Mouse (Mus musculus) T-helper 2 cell (primary cell): ENCODE data around the gene Wnt9a.

Experiments used
- in situ Hi-C: fragments of 300-600 bp; cut with MboI, MseI; formaldehyde crosslinking; loops from one replicate; pipeline ENCODE4 v1.15.1; 2025; ENCODE audit warnings: high pct_unique_total_duplicates

The Wnt9a gene

DNA sequence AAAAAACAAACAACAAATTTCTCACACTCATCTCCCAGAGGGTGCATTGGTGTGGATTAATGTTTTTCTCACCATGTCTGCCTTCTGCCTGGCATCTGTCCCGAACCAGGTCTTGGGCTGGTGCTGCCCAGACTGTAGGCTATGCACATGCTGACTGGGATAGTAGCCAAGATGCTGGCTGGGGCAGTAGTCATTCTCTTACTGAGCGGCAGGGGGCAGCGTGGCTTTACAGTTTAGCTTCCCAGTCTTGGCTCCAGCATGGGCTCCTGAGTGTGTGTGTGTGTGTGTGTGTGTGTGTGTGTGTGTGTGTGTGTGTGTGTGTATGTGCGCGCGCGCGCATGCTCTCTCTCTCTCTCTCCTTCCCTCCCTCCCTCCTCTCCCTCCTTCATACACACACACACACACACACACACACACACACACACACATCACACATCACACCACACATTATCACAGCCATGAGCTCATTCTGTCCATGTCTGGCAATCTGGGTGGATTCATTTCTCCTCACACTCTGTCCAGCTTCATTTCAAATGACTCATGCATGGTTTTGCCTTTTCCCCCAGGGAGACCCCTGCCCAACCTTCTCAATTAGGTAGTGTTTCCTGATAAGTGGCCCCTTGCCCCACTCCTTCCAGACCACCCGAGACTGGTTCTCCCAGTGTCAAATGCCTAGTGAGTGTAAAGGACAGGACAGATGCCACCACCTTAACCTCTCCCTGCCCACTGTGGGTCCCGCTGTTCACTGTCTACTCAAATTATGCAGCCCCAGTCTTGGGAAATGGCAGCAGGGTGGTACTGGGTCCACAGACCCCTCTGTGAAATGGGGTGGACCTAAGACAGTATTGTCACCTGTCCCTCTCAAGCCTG is 3.8 kb upstream of the Wnt9a start:
- in situ Hi-C loops, result loop anchor here (5.0 kb wide), 1 partner anchor 179 kb away; no protein-coding TSS in a partner anchor

DNA sequence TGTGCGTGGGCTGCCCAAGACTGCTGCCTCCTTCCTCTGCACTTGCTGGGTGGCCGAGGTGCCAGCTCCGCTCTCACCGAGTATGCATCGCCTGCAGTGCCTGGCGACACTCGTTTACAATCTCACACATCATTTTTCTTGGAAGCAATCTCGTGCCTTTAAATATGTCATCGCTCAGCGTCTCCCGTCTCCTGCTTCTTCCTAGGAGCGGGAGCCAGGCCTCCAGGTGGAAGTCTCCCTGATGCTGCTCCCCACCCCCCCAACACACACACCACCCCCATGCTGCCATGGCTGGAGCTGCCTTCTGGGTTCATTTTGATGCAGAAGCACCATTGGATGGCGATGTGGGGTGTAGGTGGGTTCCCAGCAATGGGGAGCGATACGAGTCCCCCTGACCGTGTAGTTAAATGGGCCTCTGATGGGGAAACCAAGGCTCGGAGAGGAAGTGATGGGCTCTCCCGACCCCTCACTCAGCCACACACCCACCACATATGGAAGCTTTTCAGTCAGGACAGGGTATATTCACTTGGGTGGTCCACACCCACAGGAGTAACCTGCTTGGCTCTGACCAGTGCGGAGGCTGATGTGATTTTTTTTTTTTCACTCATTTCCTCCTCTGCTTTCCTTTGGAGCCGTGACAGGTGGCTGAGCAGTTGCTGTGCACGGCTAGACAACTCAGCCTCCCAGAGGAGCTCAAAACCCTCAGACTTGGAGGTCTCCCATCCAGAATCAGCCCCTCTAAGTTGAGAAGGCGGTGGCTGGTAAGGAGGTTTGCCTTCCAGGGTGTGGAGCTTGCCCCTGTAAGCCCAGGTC is 1.5 kb upstream of the Wnt9a start:
- in situ Hi-C loops, result no loop called here

DNA sequence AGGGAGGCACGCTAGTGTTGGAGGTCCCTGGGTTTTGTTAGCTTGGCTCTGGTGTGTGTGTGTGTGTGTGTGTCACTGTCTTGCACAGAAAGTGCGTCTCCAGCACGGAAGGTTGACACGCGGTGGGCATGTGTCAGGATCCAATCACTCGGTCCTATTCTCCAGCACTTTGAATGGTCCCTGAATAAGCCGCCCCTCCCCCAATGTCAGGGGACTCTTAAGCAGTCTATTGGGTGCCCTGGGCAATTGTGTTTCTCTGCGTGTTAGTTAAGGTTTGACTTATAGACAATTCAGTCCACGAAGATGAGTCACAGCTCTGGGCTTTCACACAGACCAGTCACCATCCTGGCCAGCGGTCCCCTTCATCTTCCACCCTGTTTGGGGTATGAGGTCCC is 910 bp upstream of the Wnt9a start:
- in situ Hi-C loops, result no loop called here

DNA sequence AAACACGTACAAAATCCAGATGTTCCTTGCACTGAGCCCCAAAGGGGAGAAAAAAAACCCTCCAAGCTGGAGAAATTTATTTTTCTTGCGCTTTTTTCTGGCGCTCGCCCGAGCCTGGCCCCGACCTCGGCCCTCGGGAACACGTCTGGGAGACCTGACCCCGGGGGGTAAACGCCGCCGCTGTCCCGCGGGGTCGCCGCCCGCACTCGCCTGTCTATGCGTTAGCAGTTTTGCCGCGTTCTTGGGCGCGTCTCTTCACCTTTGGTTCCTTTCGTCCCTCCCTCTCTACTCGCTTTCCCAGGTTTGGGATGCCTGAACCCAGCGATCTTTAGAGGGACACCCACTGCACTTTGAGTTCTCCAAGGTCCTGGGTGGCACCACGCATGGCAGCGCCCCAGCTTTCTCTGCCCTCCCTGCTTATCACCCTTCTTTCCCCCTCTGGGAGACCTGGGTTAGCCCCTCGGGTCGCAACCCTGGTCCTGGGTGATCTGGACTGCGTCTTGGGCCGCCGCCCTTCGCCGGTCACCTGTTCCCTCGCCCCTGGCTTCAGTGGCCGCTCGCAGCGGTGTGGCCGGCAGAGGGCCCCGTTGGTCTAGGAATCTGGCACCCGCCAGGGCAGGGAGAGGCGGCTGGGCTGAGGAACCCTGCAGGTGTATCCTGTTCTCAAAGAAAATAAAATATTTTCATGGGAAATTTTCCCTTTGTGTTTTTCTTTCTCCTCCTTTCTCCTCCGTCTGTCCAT is 865 bp downstream of the Wnt9a start:
- in situ Hi-C loops, result no loop called here

DNA sequence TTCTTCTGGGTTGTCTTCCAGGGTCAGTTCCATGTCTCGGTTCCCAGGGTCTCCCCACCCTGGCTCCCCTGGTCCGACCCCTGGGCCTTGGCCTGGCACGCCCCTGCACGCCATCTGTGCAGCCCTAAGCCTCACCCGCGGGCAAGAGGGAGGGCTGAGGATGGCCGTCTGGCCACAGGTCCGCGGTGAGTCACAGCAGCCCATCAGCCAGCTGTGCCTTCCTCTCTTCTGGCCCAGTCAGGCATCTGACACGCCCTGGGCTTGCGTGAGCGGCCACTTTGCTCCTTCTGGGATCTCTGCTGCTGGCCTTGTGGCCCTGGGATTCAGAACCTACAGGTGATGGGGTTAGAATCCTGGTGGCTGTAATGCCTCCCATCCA is 1.4 kb downstream of the Wnt9a start:
- in situ Hi-C loops, result no loop called here

DNA sequence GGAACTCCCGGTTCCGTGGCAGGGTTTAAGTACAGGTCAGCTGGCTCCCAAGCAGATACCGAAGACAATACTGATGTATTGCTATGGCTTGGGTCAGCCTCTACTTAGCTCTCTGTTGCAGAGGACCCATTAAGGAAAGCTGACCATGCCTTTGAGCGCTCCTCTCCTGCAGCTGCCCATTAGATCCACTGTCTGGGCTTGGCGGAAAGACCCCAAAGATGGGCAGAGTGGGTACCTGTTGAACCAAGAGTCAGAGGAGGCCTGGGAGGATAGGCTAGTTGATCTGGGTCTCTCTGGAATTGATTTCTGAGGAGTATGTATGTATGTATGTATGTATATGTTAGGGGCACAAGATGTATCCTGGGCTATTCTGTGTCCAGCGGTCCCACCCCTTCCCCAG is 1.9 kb downstream of the Wnt9a start:
- in situ Hi-C loops, result no loop called here

DNA sequence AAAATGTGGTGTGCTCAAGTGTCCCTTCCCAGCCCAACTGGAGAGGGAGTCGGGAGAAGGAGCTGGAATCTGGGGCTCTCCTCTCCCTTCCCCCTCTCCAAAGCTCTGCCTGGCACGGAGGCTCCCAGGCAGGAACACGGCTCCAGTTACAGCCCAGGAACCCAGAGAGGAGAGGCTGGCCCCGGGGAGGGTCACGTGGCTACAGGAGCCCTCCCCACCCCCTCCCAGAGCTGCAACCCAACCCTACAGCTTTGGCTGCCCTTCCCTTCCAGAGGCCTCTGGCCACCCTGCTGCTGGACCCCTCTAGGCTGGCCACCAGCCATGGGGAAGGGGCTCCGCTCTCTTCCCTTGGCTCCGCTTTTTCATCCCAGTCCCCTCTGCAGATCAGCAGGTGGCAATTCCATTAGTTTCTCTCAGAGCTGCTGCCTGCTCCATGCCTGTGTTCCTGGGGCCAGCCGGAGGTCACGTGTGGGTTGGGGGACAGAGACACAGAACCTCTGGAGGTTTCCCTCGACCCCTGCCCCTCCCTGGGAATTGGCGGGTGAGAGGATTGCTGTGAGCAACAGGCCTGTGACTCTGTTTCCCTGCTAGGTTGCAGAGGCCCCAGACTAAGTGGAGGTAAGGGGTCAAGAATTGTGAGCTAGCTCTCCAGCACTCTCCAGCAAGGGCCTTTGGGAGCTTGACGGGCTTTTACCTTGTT is 2.5 kb downstream of the Wnt9a start:
- in situ Hi-C loops, result no loop called here

DNA sequence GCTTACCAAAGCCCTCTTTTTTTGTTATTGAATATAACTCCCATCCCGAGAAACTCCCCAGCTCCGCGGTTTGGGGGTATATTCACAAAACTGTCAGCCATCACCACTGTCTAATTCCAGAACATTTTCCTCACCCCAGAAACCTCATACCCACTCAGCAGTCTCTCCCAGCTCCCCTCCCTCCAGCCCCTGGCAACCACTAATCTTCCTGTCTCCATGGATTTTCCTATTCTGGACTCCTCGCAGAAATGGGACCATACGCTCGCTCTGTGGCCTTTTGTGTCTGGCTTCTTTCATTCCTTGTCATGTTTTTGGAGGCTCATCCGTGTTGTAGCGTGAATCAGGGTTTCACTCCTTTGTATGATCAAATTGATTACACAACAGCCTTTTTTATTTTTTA is 3.2 kb downstream of the Wnt9a start:
- in situ Hi-C loops, result no loop called here

DNA sequence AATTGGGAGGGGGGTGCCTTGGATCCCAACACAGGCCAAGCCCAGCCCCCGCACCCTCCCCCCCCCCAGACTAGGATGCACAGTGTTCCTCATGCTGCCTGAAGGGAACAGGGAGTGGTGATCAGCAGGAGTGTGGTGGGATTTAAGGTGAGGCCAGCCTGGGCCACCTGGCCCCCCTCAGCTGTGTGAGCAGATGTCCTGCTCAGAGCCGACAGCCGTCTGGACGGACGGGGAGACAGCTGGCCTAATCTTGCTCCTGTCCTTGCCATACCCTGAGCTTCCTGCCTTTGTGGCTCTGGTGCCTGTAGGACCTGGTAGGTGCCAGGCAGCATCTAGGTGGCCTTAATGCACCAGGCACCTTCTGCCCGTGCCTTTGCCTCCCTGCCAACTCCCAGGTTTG is 5.3 kb downstream of the Wnt9a start:
- in situ Hi-C loops, result no loop called here

DNA sequence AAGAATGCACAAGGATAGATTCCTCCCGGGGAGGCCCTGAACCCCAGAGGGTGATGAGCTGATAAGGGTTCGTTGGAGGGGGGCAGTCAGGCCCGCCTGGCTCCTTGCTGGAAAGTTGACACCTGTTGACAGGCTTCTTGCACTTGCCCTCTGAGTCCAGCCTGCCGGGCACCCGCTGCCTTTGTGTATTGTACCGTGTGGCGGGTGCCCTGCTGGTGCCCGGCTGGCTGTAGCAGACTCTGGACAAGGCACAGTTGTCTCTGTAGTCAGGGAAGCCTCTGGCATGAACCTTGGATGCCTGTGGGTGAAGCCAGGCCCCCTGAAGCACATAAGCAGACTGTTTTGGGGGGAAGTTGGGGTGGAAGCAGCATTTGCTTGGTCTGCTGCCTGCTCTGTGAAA is 5.8 kb downstream of the Wnt9a start:
- in situ Hi-C loops, result no loop called here

DNA sequence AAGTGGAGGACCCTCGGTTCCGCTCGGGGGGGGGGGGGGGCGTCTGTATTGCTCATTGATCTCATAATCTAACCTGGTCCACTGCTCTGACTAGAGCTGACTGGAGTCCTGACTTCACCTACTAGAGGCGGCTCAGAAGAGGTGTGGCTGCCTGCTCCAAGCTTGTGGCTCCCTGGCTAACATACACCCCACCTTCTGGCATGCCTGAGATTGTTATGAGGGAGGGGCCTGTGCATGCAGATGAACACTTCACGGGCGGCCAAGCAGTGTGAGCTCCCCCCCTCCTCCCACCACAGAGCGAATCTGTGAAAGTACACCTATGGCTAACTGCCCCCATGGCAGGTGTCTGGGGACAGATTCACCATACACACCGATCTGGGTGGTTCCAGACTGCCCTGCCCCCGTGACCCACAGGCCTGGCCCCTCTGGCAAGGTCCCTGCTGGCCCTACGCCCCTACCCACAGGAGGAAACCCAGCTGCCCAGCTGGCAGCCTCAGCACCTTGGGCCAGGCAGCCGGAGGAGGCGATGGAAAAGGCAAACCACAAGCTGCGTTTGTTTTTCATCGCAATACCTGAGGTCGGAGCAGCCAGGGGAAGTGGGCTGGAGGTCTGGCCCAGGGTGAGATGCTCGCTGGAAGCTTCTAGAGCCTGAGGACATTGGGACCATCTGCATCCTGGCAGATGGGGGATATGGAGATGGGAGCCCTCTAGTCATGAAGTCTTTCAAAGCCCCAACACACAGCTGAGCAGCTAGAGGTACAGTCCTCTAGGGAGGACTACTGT is 6.5 kb downstream of the Wnt9a start:
- in situ Hi-C loops, result no loop called here

DNA sequence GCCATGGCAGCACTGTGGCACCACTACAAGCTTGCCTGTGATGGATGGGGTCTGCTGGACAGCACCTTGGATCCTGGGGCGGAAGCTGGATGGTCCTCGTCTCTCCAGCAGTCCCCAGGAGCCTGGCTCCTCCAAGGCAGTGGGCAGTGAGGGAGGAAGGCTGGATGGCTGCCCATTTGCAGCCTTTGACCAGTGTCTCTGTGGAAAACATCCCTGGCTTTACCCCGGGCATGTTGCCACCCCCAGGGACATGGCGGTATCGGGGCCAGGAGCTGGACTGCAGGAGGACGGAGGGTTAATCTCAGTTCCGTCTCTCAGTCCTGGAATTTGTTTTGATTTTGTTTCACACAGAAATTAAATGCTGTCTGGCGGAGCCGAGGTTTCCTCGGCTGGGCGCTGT is 7.2 kb downstream of the Wnt9a start:
- in situ Hi-C loops, result no loop called here

DNA sequence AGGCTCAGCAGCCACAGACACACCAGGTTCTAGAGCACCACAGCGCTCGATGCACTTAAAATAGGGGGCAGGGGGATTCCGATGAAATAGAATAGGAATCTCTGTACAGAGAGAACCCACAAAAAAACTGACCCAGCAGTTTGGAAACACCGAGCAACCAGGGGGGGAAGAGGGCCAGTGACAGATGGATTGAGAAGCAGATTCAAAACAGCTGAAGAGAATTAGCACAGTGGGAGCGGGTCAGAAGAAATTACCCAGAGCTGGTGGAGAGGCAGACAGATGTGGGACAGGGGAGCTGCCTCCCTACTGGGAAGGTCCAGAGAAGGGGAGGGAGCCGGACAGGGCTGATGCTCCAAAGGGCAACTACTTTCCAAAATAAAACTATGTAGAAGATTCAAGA is 9.8 kb downstream of the Wnt9a start:
- in situ Hi-C loops, result no loop called here

DNA sequence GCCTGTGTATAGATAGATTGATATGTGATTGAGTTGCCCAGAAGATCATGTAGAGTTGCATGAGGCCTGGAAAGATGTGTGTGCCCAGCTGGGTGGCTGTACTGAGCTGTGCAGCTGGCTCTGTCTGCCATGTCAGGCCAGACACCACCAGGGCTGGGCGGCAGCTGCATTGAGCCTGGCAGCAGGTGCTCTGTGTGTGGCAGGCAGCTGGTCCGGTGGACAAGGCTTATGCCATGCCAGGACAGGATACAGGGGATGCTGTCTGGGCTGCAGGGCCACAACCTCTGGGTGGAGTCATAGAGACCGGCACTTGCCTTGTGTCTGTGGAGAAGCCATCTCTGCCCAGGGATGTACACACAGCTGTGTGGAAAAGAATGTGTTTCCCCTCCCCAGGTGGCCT is 16.3 kb downstream of the Wnt9a start:
- in situ Hi-C loops, result no loop called here

DNA sequence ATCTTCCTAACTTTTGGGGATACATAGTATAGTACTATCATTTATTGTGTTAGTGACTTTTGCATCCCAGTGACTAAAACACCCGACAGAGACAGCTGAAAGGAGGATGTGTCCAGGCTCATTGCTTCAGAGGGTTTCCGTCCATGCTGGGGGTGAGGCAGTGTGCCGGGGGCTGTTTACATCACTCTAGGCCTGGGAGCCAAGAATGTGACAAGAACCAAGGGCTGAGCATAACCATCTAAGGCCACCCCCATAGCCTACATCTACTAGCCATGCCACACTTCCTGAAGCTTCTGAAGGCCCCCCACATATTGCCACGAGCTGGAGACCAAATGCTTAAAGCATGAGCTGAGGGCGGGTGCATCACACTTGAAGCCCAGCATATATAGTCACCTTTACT is 18.0 kb downstream of the Wnt9a start:
- in situ Hi-C loops, result no loop called here

DNA sequence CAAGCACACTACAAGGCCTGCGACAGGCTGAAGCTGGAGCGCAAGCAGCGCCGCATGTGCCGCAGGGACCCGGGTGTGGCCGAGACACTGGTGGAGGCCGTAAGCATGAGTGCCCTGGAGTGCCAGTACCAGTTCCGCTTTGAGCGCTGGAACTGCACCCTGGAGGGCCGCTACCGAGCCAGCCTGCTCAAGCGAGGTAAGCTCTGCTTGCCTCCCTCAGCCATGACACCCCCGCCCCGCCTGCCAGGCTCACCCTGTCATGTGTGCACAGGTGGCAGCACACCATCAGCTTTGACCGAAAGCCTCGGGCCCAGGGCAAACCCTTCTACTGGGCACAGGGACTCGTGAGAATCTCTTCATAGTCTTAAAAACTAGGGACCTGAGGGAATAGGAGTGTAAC is 20.9 kb downstream of the Wnt9a start:
- in situ Hi-C loops, result no loop called here

DNA sequence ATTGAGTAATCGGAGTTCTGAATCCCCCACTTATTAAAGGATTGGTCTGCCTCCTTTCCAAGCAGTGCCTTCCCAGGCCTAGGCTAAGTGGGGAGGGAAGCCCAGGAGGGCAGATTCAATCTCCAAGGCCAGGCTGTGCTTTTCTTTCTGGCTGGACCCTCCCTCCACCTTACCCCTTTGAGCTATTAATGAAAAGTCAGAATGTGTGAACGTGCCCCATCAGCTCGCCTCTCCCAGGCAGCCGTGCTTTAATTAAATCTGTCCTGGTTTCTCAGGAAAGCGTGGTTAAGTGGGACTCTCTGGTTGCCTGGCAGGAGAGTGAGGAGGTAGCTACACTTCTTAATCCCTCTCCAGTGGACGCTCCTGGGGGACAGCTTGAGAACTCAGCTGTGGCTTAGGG is 22.9 kb downstream of the Wnt9a start:
- in situ Hi-C loops, result no loop called here

DNA sequence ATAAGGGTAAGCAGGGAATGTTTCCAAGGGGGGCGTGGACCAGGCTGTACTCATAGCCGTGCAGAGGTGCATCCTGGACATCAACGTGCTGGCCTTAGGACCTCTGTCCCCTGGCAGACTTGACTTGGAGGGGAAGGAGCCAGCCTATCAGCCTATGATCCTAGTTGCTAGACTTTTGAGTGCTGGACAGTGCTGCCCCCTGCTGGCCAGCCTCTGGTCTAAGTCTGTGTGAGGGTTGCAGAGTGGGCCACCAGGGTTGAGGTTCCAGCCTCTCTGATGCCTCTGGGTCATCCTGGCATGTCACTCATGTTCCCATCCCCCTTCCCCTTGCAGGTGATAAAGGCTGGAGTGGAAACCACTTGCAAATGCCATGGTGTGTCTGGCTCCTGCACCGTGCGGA is 23.8 kb downstream of the Wnt9a start:
- in situ Hi-C loops, result no loop called here

DNA sequence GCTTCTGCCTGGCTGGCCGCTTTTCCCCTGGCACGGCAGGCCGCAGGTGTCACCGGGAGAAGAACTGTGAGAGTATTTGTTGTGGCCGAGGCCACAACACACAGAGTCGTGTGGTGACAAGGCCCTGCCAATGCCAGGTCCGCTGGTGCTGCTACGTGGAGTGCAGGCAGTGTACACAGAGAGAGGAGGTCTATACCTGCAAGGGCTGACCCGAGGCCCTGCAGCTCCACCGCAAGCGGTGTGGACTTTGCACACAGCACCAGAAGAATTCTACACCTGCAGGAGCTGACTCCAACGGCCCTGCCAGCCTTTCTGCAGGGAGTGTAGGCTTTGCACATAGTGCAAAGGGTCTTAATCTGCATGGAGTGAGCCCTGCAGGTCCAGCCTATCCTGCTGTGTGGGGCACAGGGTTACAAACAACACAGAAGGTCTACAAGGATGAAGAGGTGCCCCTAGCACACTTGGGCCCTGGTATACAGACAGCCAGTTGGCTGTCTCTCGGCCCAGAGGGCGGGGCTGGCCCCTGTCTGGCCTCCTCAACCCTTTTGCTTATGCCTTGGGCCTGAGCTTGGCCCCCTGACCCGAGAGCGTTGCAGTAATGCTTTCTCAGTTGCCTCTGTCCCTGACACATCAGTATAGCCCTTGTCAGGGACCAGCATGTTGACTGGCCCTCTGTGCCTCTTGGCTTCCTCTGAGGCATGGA is 24.6 kb downstream of the Wnt9a start:
- in situ Hi-C loops, result no loop called here

DNA sequence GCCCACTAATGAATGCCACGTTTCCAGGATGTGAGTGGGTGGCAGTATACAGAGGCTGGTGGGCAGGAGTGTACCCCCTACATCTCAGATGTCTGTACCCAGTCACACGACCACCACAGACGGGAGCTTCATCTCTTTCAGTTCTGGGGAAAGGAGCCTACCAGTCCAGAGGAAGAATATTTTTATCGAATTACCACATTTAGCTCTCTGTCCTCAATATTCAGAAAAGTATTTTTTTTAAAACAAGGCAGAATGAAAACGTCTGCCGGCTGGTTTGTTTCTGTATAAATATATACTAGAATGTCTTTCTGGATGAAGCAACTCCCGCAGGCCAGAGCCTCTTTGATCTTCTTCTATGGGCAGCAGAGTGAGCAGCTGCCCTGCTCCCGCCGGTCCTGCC is 26.2 kb downstream of the Wnt9a start:
- in situ Hi-C loops, result no loop called here
